In the genomic region with DNA sequence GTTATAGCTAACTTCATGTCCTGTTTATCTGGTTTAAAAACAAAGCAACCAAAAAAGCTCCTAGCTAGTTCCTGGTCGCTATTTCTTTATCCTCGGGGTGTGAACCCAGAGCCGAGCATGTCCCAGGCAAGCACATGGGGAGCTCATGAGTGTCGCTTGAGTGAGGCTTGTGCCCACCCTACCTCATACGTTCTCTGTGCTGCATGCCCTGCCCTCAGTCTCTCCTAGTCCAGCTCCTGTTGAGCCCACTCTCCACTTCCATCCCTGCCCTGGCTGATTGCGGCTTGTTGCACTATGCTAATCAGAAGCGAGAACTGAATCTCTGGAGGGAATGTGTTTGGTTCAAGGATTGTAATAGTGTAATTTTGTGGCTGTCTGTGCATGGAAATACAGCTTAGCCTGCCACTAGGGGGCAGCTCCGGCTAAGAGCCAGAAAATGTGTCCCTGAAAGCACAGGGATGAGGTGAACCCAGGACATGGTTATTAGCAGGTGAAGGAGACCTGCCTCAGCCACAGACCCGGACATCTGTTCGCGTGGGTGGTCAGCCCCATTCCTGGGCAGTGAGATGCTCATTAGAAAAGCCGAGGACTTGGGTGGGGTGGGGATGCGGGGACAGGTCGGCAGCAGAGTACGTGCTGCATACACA, we compare ENCODE assay signal across 9 mouse cellular contexts.
DNase-seq lines count a peak whose midpoint lies in the region; ATAC-seq and TF ChIP-seq lines count a peak whose summit lies in the region.
"Had no signal": no experiment of that assay in that cellular context is flagged by ENCODE, and none has a peak within 500 bp of the region (broad histone marks: within the 10 kb centered on the region; RNA-seq: fewer than 3 reads in every experiment).

No protein-coding gene starts in this region.

- H3K9me3 ChIP-seq in intestine, postnatal 0 days (ENCODE audit: control insufficient read depth) = no peaks in the 10 kb centered on the region
- no peaks in the 10 kb centered on the region for H3K9me3 ChIP-seq in limb, embryonic 11.5 days (ENCODE audit: control insufficient read depth, low read length)
- H3K9me3 ChIP-seq in neural tube, embryonic 11.5 days (ENCODE audit: control insufficient read depth, low read length) = no peaks in the 10 kb centered on the region
- H3K9me3 ChIP-seq in stomach, embryonic 16.5 days (replicated peaks; ENCODE audit: control insufficient read depth, low read length) = no peaks in the 10 kb centered on the region
- H3K9me3 ChIP-seq: embryonic facial prominence, embryonic 13.5 days had no signal

- TF ChIP-seq CTCF in intestine, postnatal 0 days (IDR thresholded peaks at IDR 0.05; ENCODE audit: low read depth) = peak; percentile 97

- H3K27ac ChIP-seq in intestine, postnatal 0 days (ENCODE audit: low read depth, low read length) = no peak overlapping the region
- H3K27ac ChIP-seq in limb, embryonic 11.5 days (replicated peaks; ENCODE audit: low read depth, low read length) = no peak overlapping the region
- no peak overlapping the region for H3K27ac ChIP-seq in neural tube, embryonic 11.5 days (ENCODE audit: low read depth, low read length)
- H3K27ac ChIP-seq in stomach, embryonic 16.5 days (ENCODE audit: low read length) = no peak overlapping the region
- H3K27ac ChIP-seq: embryonic facial prominence, embryonic 13.5 days had no signal

- H3K36me3 ChIP-seq in intestine, postnatal 0 days (ENCODE audit: control insufficient read depth, insufficient read depth) = peaks cover 5% of the 10 kb centered on the region; the same call in 1 of the 2 replicates
- H3K36me3 ChIP-seq in limb, embryonic 11.5 days (ENCODE audit: control insufficient read depth, insufficient read depth, low read length) = no peaks in the 10 kb centered on the region
- H3K36me3 ChIP-seq in neural tube, embryonic 11.5 days (ENCODE audit: control insufficient read depth, insufficient read depth, low read length) = no peaks in the 10 kb centered on the region
- no peaks in the 10 kb centered on the region for H3K36me3 ChIP-seq in stomach, embryonic 16.5 days (ENCODE audit: control insufficient read depth, insufficient read depth, low read length)
- H3K36me3 ChIP-seq: embryonic facial prominence, embryonic 13.5 days had no signal

- WGBS in intestine, postnatal 0 days = 54% methylated on average over 15 of the region's 15 CpGs
- 59% methylated on average over 15 of the region's 15 CpGs for WGBS in limb, embryonic 11.5 days
- 60% methylated on average over 15 of the region's 15 CpGs for WGBS in neural tube, embryonic 11.5 days
- 59% methylated on average over 15 of the region's 15 CpGs for WGBS in stomach, embryonic 16.5 days

- no peaks in the 10 kb centered on the region for H3K27me3 ChIP-seq in intestine, postnatal 0 days (replicated peaks; ENCODE audit: control insufficient read depth, insufficient read depth, low read length)
- H3K27me3 ChIP-seq in limb, embryonic 11.5 days (ENCODE audit: control insufficient read depth, insufficient read depth, low read length) = no peaks in the 10 kb centered on the region
- no peaks in the 10 kb centered on the region for H3K27me3 ChIP-seq in neural tube, embryonic 11.5 days (ENCODE audit: control insufficient read depth, insufficient read depth, low read length)
- H3K27me3 ChIP-seq in stomach, embryonic 16.5 days (ENCODE audit: control insufficient read depth, insufficient read depth, low read length) = no peaks in the 10 kb centered on the region
- H3K27me3 ChIP-seq: embryonic facial prominence, embryonic 13.5 days had no signal

- H3K4me2 ChIP-seq in intestine, postnatal 0 days (replicated peaks; ENCODE audit: low read depth) = no peak overlapping the region
- no peak overlapping the region for H3K4me2 ChIP-seq in limb, embryonic 11.5 days (ENCODE audit: low read depth, severe bottlenecking)
- H3K4me2 ChIP-seq in neural tube, embryonic 11.5 days (ENCODE audit: low read depth) = no peak overlapping the region
- no peak overlapping the region for H3K4me2 ChIP-seq in stomach, embryonic 16.5 days (ENCODE audit: low read depth, low read length)
- H3K4me2 ChIP-seq: embryonic facial prominence, embryonic 13.5 days had no signal

- H3K4me3 ChIP-seq in intestine, postnatal 0 days (ENCODE audit: low read depth, low read length) = no peak overlapping the region
- H3K4me3 ChIP-seq in limb, embryonic 11.5 days (ENCODE audit: low read depth, low read length) = no peak overlapping the region
- no peak overlapping the region for H3K4me3 ChIP-seq in neural tube, embryonic 11.5 days (ENCODE audit: low read depth, low read length)
- no peak overlapping the region for H3K4me3 ChIP-seq in stomach, embryonic 16.5 days (replicated peaks; ENCODE audit: low read length)
- H3K4me3 ChIP-seq: embryonic facial prominence, embryonic 13.5 days had no signal

- no peaks in the 10 kb centered on the region for H3K4me1 ChIP-seq in intestine, postnatal 0 days (replicated peaks; ENCODE audit: control insufficient read depth, insufficient read depth, low read length)
- H3K4me1 ChIP-seq in limb, embryonic 11.5 days (ENCODE audit: control insufficient read depth, insufficient read depth, low read length) = no peaks in the 10 kb centered on the region
- H3K4me1 ChIP-seq in neural tube, embryonic 11.5 days (ENCODE audit: control insufficient read depth, insufficient read depth, low read length) = no peaks in the 10 kb centered on the region
- no peaks in the 10 kb centered on the region; the same call in 1 of the 2 replicates for H3K4me1 ChIP-seq in stomach, embryonic 16.5 days (ENCODE audit: control insufficient read depth, insufficient read depth, low read length)
- H3K4me1 ChIP-seq: embryonic facial prominence, embryonic 13.5 days had no signal

- peak; percentile 59 for DNase-seq in 3134 (ENCODE audit: extremely low read depth, insufficient read length, low spot score)
- peak; percentile 52 for DNase-seq in R1 (ENCODE audit: low read depth, low spot score)
- DNase-seq in cerebellum, postnatal 14 days = peak; percentile 93 to 94
- DNase-seq in gastrocnemius, adult 18-20 months (ENCODE audit: low spot score) = peak; percentile 74
- peak; percentile 78 for DNase-seq in limb, embryonic 11.5 days (ENCODE audit: low spot score)
- DNase-seq in neural tube, embryonic 11.5 days (ENCODE audit: low spot score) = peak; percentile 68

- no peak overlapping the region; the same call in 1 of the 2 replicates for H3K9ac ChIP-seq in intestine, postnatal 0 days (ENCODE audit: low read depth, low read length)
- no peak overlapping the region for H3K9ac ChIP-seq in limb, embryonic 11.5 days (ENCODE audit: low read length)
- no peak overlapping the region for H3K9ac ChIP-seq in neural tube, embryonic 11.5 days (ENCODE audit: low read length)
- 0 out of 2 replicates have a peak overlapping the region, but pooled peaks have one; percentile 8 for H3K9ac ChIP-seq in stomach, embryonic 16.5 days (ENCODE audit: low read length)
- H3K9ac ChIP-seq: embryonic facial prominence, embryonic 13.5 days had no signal

- peak; percentile 28; the same call in 1 of the 2 replicates for ATAC-seq in intestine, postnatal 0 days
- ATAC-seq in limb, embryonic 11.5 days (ENCODE audit: insufficient number of reproducible peaks, low FRiP score, low TSS enrichment, low read depth) = no peak
- ATAC-seq in neural tube, embryonic 11.5 days (ENCODE audit: insufficient read depth, low FRiP score, low TSS enrichment) = peak; percentile 50
- ATAC-seq in stomach, embryonic 16.5 days (ENCODE audit: insufficient read depth, low FRiP score) = 0 out of 2 replicates have a peak, but pooled peaks have one; percentile 26
